Comparison of ENCODE assay signal across 24 mouse cellular contexts in genomic region chr8:70170748-70171147, GRCm38 (mm10). TPM values are rescaled to one million over a fixed set of nuclear protein-coding genes. Genes with fewer than 3 reads are reported as not detected.
DNase-seq lines count a peak whose midpoint lies in the region; ATAC-seq and TF ChIP-seq lines count a peak whose summit lies in the region.
"Had no signal": no experiment of that assay in that cellular context is flagged by ENCODE, and none has a peak within 500 bp of the region (broad histone marks: within the 10 kb centered on the region; RNA-seq: fewer than 3 reads in every experiment).

No protein-coding gene starts in this region.

- no peak for ATAC-seq in liver, embryonic 15.5 days (ENCODE audit: insufficient read depth)
- no peak for ATAC-seq in liver, embryonic 12.5 days
- ATAC-seq: forebrain, embryonic 14.5 days had no signal

- H3K4me2 ChIP-seq in liver, embryonic 15.5 days = no peak overlapping the region
- H3K4me2 ChIP-seq in liver, embryonic 12.5 days = no peak overlapping the region

- TF ChIP-seq POLR2A in kidney, adult 2 months (IDR thresholded peaks at IDR 0.05; ENCODE audit: low read depth, low read length) = no peak

- peaks cover 20% of the 10 kb centered on the region for H3K27me3 ChIP-seq in liver, embryonic 15.5 days
- H3K27me3 ChIP-seq in liver, embryonic 12.5 days (replicated peaks) = peaks cover 16% of the 10 kb centered on the region
- no peaks in the 10 kb centered on the region for H3K27me3 ChIP-seq in kidney, adult 2 months (replicated peaks; ENCODE audit: control insufficient read depth, insufficient read depth, low read length)

- intact Hi-C loops in heart, postnatal 10 days (cut with DNase I) = loop anchor here (5.0 kb wide), 1 partner anchor 37 kb away; no protein-coding TSS in a partner anchor

- 0 out of 2 replicates have a peak, but pooled peaks cover 2% of the 10 kb centered on the region for H3K36me3 ChIP-seq in liver, embryonic 15.5 days (replicated peaks)
- H3K36me3 ChIP-seq in liver, embryonic 12.5 days = peaks cover 7% of the 10 kb centered on the region; the same call in 1 of the 2 replicates
- H3K36me3 ChIP-seq in kidney, adult 2 months (ENCODE audit: control insufficient read depth, insufficient read depth, low read length) = no peaks in the 10 kb centered on the region
- H3K36me3 ChIP-seq: embryonic facial prominence, embryonic 15.5 days; heart, embryonic 12.5 days had no signal

- 54% methylated on average over 3 of the region's 3 CpGs for WGBS in liver, embryonic 15.5 days (ENCODE audit: insufficient replicate concordance)
- WGBS in liver, embryonic 12.5 days (ENCODE audit: insufficient replicate concordance) = 61% methylated on average over 3 of the region's 3 CpGs
- 54% methylated on average over 3 of the region's 3 CpGs for WGBS in kidney, adult 2 months

- TF ChIP-seq CTCF in kidney, adult 2 months (conservative IDR thresholded peaks at IDR 0.05; ENCODE audit: insufficient read depth, insufficient read length, low read depth, low read length) = no peak

- H3K9me3 ChIP-seq in liver, embryonic 15.5 days (replicated peaks) = no peaks in the 10 kb centered on the region
- H3K9me3 ChIP-seq in liver, embryonic 12.5 days (replicated peaks) = no peaks in the 10 kb centered on the region
- H3K9me3 ChIP-seq: embryonic facial prominence, embryonic 15.5 days; forebrain, embryonic 10.5 days; G1E; heart, embryonic 12.5 days had no signal

- peak; percentile 87 for DNase-seq in kidney, adult 2 months
- peak; percentile 63 for DNase-seq in kidney, postnatal 10 days
- peak; percentile 27 to 46 for DNase-seq in kidney, postnatal 4 days
- DNase-seq in left cerebral cortex, adult 8-10 months (ENCODE audit: low spot score in 2 of 2) = no peak
- no peak for DNase-seq in left cerebral cortex, adult 11 months (ENCODE audit: low spot score)
- no peak for DNase-seq in heart, postnatal 10 days
- DNase-seq: adrenal gland, adult 8-10 months; adrenal gland, postnatal 36 days; cerebellum, adult 8-10 months; cerebellum, postnatal 14 days; embryo, embryonic 11 days; gastrocnemius, adult 2 months; gastrocnemius, postnatal 25 days; heart, postnatal 36 days had no signal

- 0 out of 2 replicates have a peak overlapping the region, but pooled peaks have one; percentile 68 for H3K27ac ChIP-seq in liver, embryonic 15.5 days (replicated peaks)
- no peak overlapping the region for H3K27ac ChIP-seq in liver, embryonic 12.5 days
- no peak overlapping the region for H3K27ac ChIP-seq in kidney, adult 2 months (ENCODE audit: insufficient read depth, low read depth, low read length)
- H3K27ac ChIP-seq: embryonic facial prominence, embryonic 15.5 days; forebrain, embryonic 10.5 days; gastrocnemius, adult 2 months had no signal

- H3K4me3 ChIP-seq in liver, embryonic 15.5 days (replicated peaks) = no peak overlapping the region
- no peak overlapping the region for H3K4me3 ChIP-seq in liver, embryonic 12.5 days
- H3K4me3 ChIP-seq in kidney, adult 2 months (ENCODE audit: insufficient read depth, low read depth, low read length) = no peak overlapping the region
- H3K4me3 ChIP-seq: embryonic facial prominence, embryonic 15.5 days; erythroblast, embryonic 14.5 days; gastrocnemius, adult 2 months; heart, embryonic 12.5 days had no signal

- no peak overlapping the region for H3K9ac ChIP-seq in liver, embryonic 15.5 days
- no peak overlapping the region for H3K9ac ChIP-seq in liver, embryonic 12.5 days
- H3K9ac ChIP-seq: embryonic facial prominence, embryonic 15.5 days; heart, embryonic 12.5 days had no signal

- peaks cover 57% of the 10 kb centered on the region for H3K4me1 ChIP-seq in liver, embryonic 15.5 days (replicated peaks)
- peaks cover 56% of the 10 kb centered on the region for H3K4me1 ChIP-seq in liver, embryonic 12.5 days
- peaks cover 8% of the 10 kb centered on the region for H3K4me1 ChIP-seq in kidney, adult 2 months (ENCODE audit: control insufficient read depth, insufficient read depth, low read length)

RNA-seq across cellular contexts. Expression of gene Tmem161a, which starts 1.4 kb away (rescaled TPM):
- 28.1 and 31.9 TPM in 2 replicates for polyA plus RNA-seq in liver, embryonic 15.5 days (2015; fragmentation: Nextera tagmentation; extraction: Ambion mirVana)
- 37.7 and 39.4 TPM in 2 replicates for polyA plus RNA-seq in liver, embryonic 12.5 days (2016; fragmentation: Nextera tagmentation; extraction: Ambion mirVana)
- 85.2 and 115 TPM in 2 replicates for polyA plus RNA-seq in kidney, adult 2 months (2012; rRNA removed)
- total RNA-seq in left cerebral cortex, adult 8-10 months (2022) = 10 to 100 TPM; 40.2 to 49.8 (median 43.4) TPM
- total RNA-seq in heart, postnatal 10 days (2021) = 100 to 1,000 TPM in 1 of 2 experiments, 10 to 100 TPM in 1; 88.3 to 103 TPM

RNA-seq across cellular contexts. Expression of gene Mef2b, which starts 31.2 kb away (rescaled TPM):
- not detected in 2 replicates for polyA plus RNA-seq in liver, embryonic 15.5 days (2015; fragmentation: Nextera tagmentation; extraction: Ambion mirVana)
- polyA plus RNA-seq in liver, embryonic 12.5 days (2016; fragmentation: Nextera tagmentation; extraction: Ambion mirVana) = 0.23 and 0.36 TPM in 2 replicates
- polyA plus RNA-seq in kidney, adult 2 months (2012; rRNA removed) = 0.10 and 0.16 TPM in 2 replicates
- under 1 TPM in 2 of 4 experiments, not detected in 2; 0.27 to 0.58 TPM for total RNA-seq in left cerebral cortex, adult 8-10 months (2022)
- total RNA-seq in heart, postnatal 10 days (2021) = under 1 TPM; 0.38 to 0.45 TPM
- total RNA-seq: common myeloid progenitor, adult 5-6 weeks; granulocyte monocyte progenitor cell, adult 5-6 weeks had no signal
- polyA plus RNA-seq: heart, embryonic 12.5 days had no signal

RNA-seq across cellular contexts. Expression of gene Borcs8, which starts 31.4 kb away (rescaled TPM):
- 22.4 and 25.7 TPM in 2 replicates for polyA plus RNA-seq in liver, embryonic 15.5 days (2015; fragmentation: Nextera tagmentation; extraction: Ambion mirVana)
- polyA plus RNA-seq in liver, embryonic 12.5 days (2016; fragmentation: Nextera tagmentation; extraction: Ambion mirVana) = 25.1 and 28.8 TPM in 2 replicates
- 107 and 111 TPM in 2 replicates for polyA plus RNA-seq in kidney, adult 2 months (2012; rRNA removed)
- total RNA-seq in left cerebral cortex, adult 8-10 months (2022) = 10 to 100 TPM; 36.6 to 48.0 (median 42.9) TPM
- total RNA-seq in heart, postnatal 10 days (2021) = 10 to 100 TPM; 30.3 TPM

RNA-seq across cellular contexts. Expression of gene Rfxank, which starts 31.8 kb away (rescaled TPM):
- polyA plus RNA-seq in liver, embryonic 15.5 days (2015; fragmentation: Nextera tagmentation; extraction: Ambion mirVana) = 6.5 and 7.3 TPM in 2 replicates
- 9.6 and 9.8 TPM in 2 replicates for polyA plus RNA-seq in liver, embryonic 12.5 days (2016; fragmentation: Nextera tagmentation; extraction: Ambion mirVana)
- polyA plus RNA-seq in kidney, adult 2 months (2012; rRNA removed) = 29.9 and 31.9 TPM in 2 replicates
- total RNA-seq in left cerebral cortex, adult 8-10 months (2022) = 10 to 100 TPM; 15.1 to 19.6 (median 16.4) TPM
- total RNA-seq in heart, postnatal 10 days (2021) = 10 to 100 TPM; 20.7 to 22.4 TPM

RNA-seq across cellular contexts. Expression of gene Nr2c2ap, which starts 39.6 kb away (rescaled TPM):
- polyA plus RNA-seq in liver, embryonic 15.5 days (2015; fragmentation: Nextera tagmentation; extraction: Ambion mirVana) = 16.8 and 17.4 TPM in 2 replicates
- 30.9 and 33.0 TPM in 2 replicates for polyA plus RNA-seq in liver, embryonic 12.5 days (2016; fragmentation: Nextera tagmentation; extraction: Ambion mirVana)
- 13.8 and 14.8 TPM in 2 replicates for polyA plus RNA-seq in kidney, adult 2 months (2012; rRNA removed)
- 10 to 100 TPM; 23.8 to 29.4 (median 26.5) TPM for total RNA-seq in left cerebral cortex, adult 8-10 months (2022)
- 10 to 100 TPM; 10.9 to 12.8 TPM for total RNA-seq in heart, postnatal 10 days (2021)

Comparison
In these comparisons a context has a peak if more than half of its experiments do, and no peak if none do; other contexts are left out.
1. DNase-seq: peak in kidney, adult 2 months (single experiment), kidney, postnatal 10 days (single experiment) and kidney, postnatal 4 days (2 of 2); none in left cerebral cortex, adult 8-10 months (0 of 2), left cerebral cortex, adult 11 months (single experiment) and heart, postnatal 10 days (0 of 2).